Mouse (Mus musculus) ES-Bruce4 (cell line): ENCODE measurements around the gene Pus10.

Experiments
- CTCF ChIP-seq: IDR thresholded peaks from one replicate; pipeline ENCODE4 v1.8.1; 2011; ENCODE audit warnings: low read depth, low read length
- POLR2A ChIP-seq: IDR thresholded peaks from one replicate; pipeline ENCODE4 v1.8.1; 2011; ENCODE audit warnings: low read length; ENCODE audit not compliant: insufficient read depth

- TF ChIP-seq POLR2A, result no peak
- TF ChIP-seq CTCF, result no peak
Measured at GRCm38 (mm10) chr11:23680435-23680950, 15.0 kb downstream of the Pus10 start.
